In genomic region chr4:85402823-85403222, GRCm38 (mm10) we compare ENCODE assay signal across 9 mouse cellular contexts.
DNase-seq lines count a peak whose midpoint lies in the region; ATAC-seq and TF ChIP-seq lines count a peak whose summit lies in the region.
"Had no signal": no experiment of that assay in that cellular context is flagged by ENCODE, and none has a peak within 500 bp of the region (broad histone marks: within the 10 kb centered on the region; RNA-seq: fewer than 3 reads in every experiment).

No protein-coding gene starts in this region.

- no peaks in the 10 kb centered on the region for H3K27me3 ChIP-seq in midbrain, embryonic 10.5 days (ENCODE audit: low read depth, poor library complexity, severe bottlenecking)
- no peaks in the 10 kb centered on the region for H3K27me3 ChIP-seq in midbrain, embryonic 16.5 days (ENCODE audit: control insufficient read depth, insufficient read depth, low read depth, low read length)
- H3K27me3 ChIP-seq in kidney, adult 2 months (replicated peaks; ENCODE audit: control insufficient read depth, insufficient read depth, low read length) = no peaks in the 10 kb centered on the region
- H3K27me3 ChIP-seq: heart, embryonic 13.5 days had no signal

- peak; percentile 88 for TF ChIP-seq CTCF in kidney, adult 2 months (conservative IDR thresholded peaks at IDR 0.05; ENCODE audit: insufficient read depth, insufficient read length, low read depth, low read length)

- no peaks in the 10 kb centered on the region for H3K9me3 ChIP-seq in midbrain, embryonic 10.5 days (replicated peaks)
- H3K9me3 ChIP-seq in midbrain, embryonic 16.5 days (replicated peaks; ENCODE audit: control insufficient read depth, low read length, poor library complexity, severe bottlenecking) = no peaks in the 10 kb centered on the region
- H3K9me3 ChIP-seq: heart, embryonic 13.5 days had no signal

- DNase-seq in midbrain, embryonic 10.5 days (ENCODE audit: low spot score) = peak; percentile 69
- peak; percentile 53 for DNase-seq in adrenal gland, adult 2 months
- peak; percentile 88 for DNase-seq in embryo, embryonic 10.5 days (ENCODE audit: low spot score)
- DNase-seq in kidney, adult 2 months = peak; percentile 65
- DNase-seq in lung, adult 18-20 months = peak; percentile 42 to 54
- peak; percentile 21 for DNase-seq in skeletal muscle tissue, adult 2 months (ENCODE audit: low read depth, low spot score)
- no peak for DNase-seq in spleen, postnatal 4 days (ENCODE audit: low spot score in 2 of 2)

- no peak overlapping the region for H3K27ac ChIP-seq in midbrain, embryonic 10.5 days (replicated peaks)
- no peak overlapping the region for H3K27ac ChIP-seq in midbrain, embryonic 16.5 days (ENCODE audit: low read length)
- H3K27ac ChIP-seq in kidney, adult 2 months (ENCODE audit: insufficient read depth, low read depth, low read length) = no peak overlapping the region
- H3K27ac ChIP-seq: heart, embryonic 13.5 days had no signal

- H3K4me2 ChIP-seq in midbrain, embryonic 16.5 days (ENCODE audit: low read length) = no peak overlapping the region
- H3K4me2 ChIP-seq: heart, embryonic 13.5 days had no signal

- ATAC-seq in midbrain, embryonic 16.5 days = no peak; the same call in 1 of the 2 replicates

- H3K9ac ChIP-seq in midbrain, embryonic 16.5 days (ENCODE audit: low read depth, low read length) = no peak overlapping the region
- H3K9ac ChIP-seq: heart, embryonic 13.5 days had no signal

- no peaks in the 10 kb centered on the region for H3K36me3 ChIP-seq in midbrain, embryonic 10.5 days
- no peaks in the 10 kb centered on the region for H3K36me3 ChIP-seq in midbrain, embryonic 16.5 days (ENCODE audit: control insufficient read depth, insufficient read depth, low read length)
- no peaks in the 10 kb centered on the region for H3K36me3 ChIP-seq in kidney, adult 2 months (ENCODE audit: control insufficient read depth, insufficient read depth, low read length)
- H3K36me3 ChIP-seq: heart, embryonic 13.5 days had no signal

- no peak for TF ChIP-seq POLR2A in kidney, adult 2 months (IDR thresholded peaks at IDR 0.05; ENCODE audit: low read depth, low read length)

- 43% methylated on average over 4 of the region's 4 CpGs for WGBS in midbrain, embryonic 10.5 days
- 46% methylated on average over 4 of the region's 4 CpGs for WGBS in midbrain, embryonic 16.5 days
- WGBS in kidney, adult 2 months = 25% methylated on average over 4 of the region's 4 CpGs

- H3K4me3 ChIP-seq in midbrain, embryonic 10.5 days = no peak overlapping the region
- H3K4me3 ChIP-seq in midbrain, embryonic 16.5 days (ENCODE audit: low read depth, low read length) = no peak overlapping the region
- H3K4me3 ChIP-seq in kidney, adult 2 months (ENCODE audit: insufficient read depth, low read depth, low read length) = no peak overlapping the region
- H3K4me3 ChIP-seq: heart, embryonic 13.5 days had no signal

- H3K4me1 ChIP-seq in midbrain, embryonic 10.5 days = peaks cover 16% of the 10 kb centered on the region
- H3K4me1 ChIP-seq in midbrain, embryonic 16.5 days (ENCODE audit: control insufficient read depth, insufficient read depth, low read length) = no peaks in the 10 kb centered on the region
- no peaks in the 10 kb centered on the region for H3K4me1 ChIP-seq in kidney, adult 2 months (ENCODE audit: control insufficient read depth, insufficient read depth, low read length)
- H3K4me1 ChIP-seq: heart, embryonic 13.5 days had no signal

Comparison
In these comparisons a context has a peak if more than half of its experiments do, and no peak if none do; other contexts are left out.
1. DNase-seq: peak in midbrain, embryonic 10.5 days (single experiment), adrenal gland, adult 2 months (single experiment), embryo, embryonic 10.5 days (single experiment), kidney, adult 2 months (single experiment), lung, adult 18-20 months (2 of 2) and skeletal muscle tissue, adult 2 months (single experiment); none in spleen, postnatal 4 days (0 of 2).